Mouse (Mus musculus): Measurements from ENCODE around the gene Cdc34. TPM values are rescaled to one million over a fixed set of nuclear protein-coding genes. Genes with fewer than 3 reads are reported as not detected.
A peak's percentile ranks its signal among the peaks of the same experiment; 100 is the strongest.

Cdc34 gene
- polyA plus RNA-seq, 1 experiment: 93.9 TPM

DNA sequence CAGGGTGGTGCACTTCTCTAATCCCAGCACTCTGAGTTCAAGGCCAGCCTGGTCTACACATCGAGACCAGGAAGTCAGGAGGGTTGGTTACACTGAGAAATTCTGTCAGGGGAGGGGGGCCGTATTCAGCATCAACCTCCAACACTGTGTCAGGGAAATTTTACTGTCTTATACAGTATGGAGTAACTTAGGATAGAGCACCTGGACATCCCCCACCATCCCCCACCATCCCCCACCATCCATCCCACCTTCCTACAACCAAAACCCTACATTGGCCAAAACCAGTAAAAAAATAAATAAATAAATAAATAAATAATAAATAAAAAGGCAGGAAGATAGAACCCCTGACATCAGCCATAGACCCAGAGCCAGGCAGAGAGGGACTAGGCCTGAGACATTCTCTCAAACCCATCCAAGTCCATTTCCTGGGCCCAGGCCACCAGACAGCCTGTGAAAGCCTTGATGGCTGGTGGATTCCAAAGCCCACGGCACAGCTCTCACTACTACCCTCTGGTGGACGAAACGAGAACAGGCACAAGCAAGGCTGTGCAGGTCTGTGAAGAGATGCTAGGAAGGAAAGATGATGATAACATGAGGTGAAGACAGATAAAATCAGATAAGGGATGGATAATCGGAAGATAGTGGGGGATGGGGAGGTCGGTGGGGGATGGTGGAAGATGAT is 32.8 kb upstream of the Cdc34 start:
- Histone ChIP-seq H3K4me3 (replicated peaks; ENCODE audit: insufficient read depth, low read depth, low read length) (no peak overlapping the region), H3K27ac (ENCODE audit: insufficient read depth, low read length) (no peak overlapping the region), H3K27me3 (ENCODE audit: control insufficient read depth, insufficient read depth, low read length) (no peaks in the 10 kb centered on the region), H3K4me1 (ENCODE audit: control insufficient read depth, insufficient read depth, low read length) (no peaks in the 10 kb centered on the region)
- TF ChIP-seq POLR2A (IDR thresholded peaks at IDR 0.05; ENCODE audit: borderline replicate concordance, insufficient read depth, low read length) (no peak), CTCF (IDR thresholded peaks at IDR 0.05; ENCODE audit: borderline replicate concordance, insufficient read depth, low read depth, low read length) (peak; percentile 98)
- WGBS: 30% methylated on average over 7 of the region's 7 CpGs
- DNase-seq: peak; percentile 77 to 85

DNA sequence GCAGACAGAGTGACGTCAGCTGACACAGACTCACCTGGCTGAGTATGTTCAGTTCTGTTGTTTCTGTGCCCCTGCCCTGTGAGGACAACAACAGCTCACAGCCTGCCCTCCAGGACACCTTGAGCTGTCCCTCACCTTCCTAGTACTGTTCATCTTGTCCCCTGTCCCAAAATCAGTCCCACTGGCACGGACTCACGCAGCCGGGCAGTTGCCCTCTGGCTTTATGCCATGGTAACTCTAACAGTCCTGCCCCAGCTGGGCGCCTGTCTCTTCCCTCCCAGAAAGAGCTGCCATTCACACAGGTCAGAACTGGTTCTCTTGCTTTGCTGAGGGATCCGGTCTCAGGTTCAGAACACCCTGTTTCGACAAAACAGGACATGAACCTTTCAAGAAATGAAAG is 29.2 kb upstream of the Cdc34 start:
- 41% methylated on average over 7 of the region's 7 CpGs for WGBS
- no peak for TF ChIP-seq POLR2A (IDR thresholded peaks at IDR 0.05; ENCODE audit: borderline replicate concordance, insufficient read depth, low read length)
- TF ChIP-seq CTCF (IDR thresholded peaks at IDR 0.05; ENCODE audit: borderline replicate concordance, insufficient read depth, low read depth, low read length): no peak
- H3K27ac ChIP-seq (ENCODE audit: insufficient read depth, low read length): no peak overlapping the region
- no peak for DNase-seq
- no peaks in the 10 kb centered on the region for H3K4me1 ChIP-seq (ENCODE audit: control insufficient read depth, insufficient read depth, low read length)
- no peaks in the 10 kb centered on the region for H3K27me3 ChIP-seq (ENCODE audit: control insufficient read depth, insufficient read depth, low read length)
- H3K4me3 ChIP-seq (replicated peaks; ENCODE audit: insufficient read depth, low read depth, low read length): no peak overlapping the region

DNA sequence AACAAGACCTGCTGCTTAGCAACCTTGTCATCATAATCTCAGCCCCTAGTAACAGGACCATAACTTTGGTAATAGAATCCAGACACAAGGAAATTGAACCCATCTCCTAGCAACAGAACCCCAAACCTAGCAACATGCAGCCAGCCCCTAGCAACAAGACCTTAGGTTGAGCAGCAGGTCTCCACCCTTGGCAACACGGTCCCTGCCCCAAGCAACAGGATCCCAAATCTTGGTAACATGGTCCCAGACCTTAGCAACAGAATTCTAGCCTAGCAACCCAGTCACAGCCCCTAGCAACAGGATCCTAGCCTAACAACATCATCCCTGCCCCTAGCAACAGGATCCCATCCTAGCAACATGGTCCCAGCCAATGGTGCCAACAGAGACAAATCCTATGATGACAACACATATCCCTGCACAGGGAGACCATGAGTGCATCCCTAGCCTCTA is 27.0 kb upstream of the Cdc34 start:
- Histone ChIP-seq H3K27ac (ENCODE audit: insufficient read depth, low read length) (no peak overlapping the region), H3K4me1 (ENCODE audit: control insufficient read depth, insufficient read depth, low read length) (no peaks in the 10 kb centered on the region), H3K27me3 (ENCODE audit: control insufficient read depth, insufficient read depth, low read length) (no peaks in the 10 kb centered on the region), H3K4me3 (replicated peaks; ENCODE audit: insufficient read depth, low read depth, low read length) (no peak overlapping the region)
- WGBS: 16% methylated on average over 1 of the region's 1 CpGs
- DNase-seq: no peak
- TF ChIP-seq CTCF (IDR thresholded peaks at IDR 0.05; ENCODE audit: borderline replicate concordance, insufficient read depth, low read depth, low read length): no peak
- TF ChIP-seq POLR2A (IDR thresholded peaks at IDR 0.05; ENCODE audit: borderline replicate concordance, insufficient read depth, low read length): no peak

DNA sequence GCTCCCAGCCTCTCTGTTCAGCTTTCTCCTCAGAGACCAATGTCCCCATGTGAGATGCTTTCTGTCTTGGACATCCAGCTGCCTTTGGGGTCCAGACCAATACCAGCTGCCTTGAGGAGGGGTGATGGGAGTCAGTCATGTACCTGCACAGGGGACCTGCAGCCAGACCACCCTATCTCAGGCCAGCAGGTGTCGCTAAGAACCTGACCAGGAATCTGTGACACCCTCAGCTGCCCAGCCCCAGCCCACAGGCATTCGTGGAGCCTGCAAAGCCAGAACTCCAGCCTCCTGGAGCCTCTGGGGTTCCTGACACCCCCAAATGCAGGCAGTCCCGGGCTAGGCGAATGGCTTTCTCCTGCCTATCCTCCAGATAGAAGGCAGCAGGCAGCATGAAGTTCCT is 23.2 kb upstream of the Cdc34 start:
- Histone ChIP-seq H3K4me3 (replicated peaks; ENCODE audit: insufficient read depth, low read depth, low read length) (no peak overlapping the region), H3K27me3 (ENCODE audit: control insufficient read depth, insufficient read depth, low read length) (no peaks in the 10 kb centered on the region), H3K27ac (ENCODE audit: insufficient read depth, low read length) (no peak overlapping the region), H3K4me1 (ENCODE audit: control insufficient read depth, insufficient read depth, low read length) (no peaks in the 10 kb centered on the region)
- DNase-seq: no peak
- TF ChIP-seq POLR2A (IDR thresholded peaks at IDR 0.05; ENCODE audit: borderline replicate concordance, insufficient read depth, low read length) (no peak), CTCF (IDR thresholded peaks at IDR 0.05; ENCODE audit: borderline replicate concordance, insufficient read depth, low read depth, low read length) (no peak)
- WGBS: 37% methylated on average over 4 of the region's 4 CpGs

DNA sequence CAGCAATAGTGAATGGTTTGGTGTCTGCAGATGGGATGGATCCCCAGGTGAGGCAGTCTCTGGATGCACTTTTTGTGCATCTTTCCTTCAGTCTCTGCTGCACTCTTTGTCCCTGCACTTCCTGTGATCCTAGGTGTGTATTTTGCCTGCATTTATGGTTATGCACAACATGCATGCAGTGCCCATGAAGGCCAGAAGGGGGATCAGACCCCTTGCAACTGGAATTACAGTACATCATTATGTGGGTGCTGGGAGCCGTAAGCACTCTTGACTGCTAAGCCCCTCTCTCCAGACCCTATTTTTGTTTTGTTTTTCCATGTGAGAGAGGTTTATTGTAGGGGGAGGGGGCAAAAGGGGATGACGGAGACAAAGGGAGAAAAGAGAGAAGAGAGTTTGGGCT is 21.7 kb upstream of the Cdc34 start:
- Histone ChIP-seq H3K4me3 (replicated peaks; ENCODE audit: insufficient read depth, low read depth, low read length) (no peak overlapping the region), H3K4me1 (ENCODE audit: control insufficient read depth, insufficient read depth, low read length) (no peaks in the 10 kb centered on the region), H3K27ac (ENCODE audit: insufficient read depth, low read length) (no peak overlapping the region), H3K27me3 (ENCODE audit: control insufficient read depth, insufficient read depth, low read length) (no peaks in the 10 kb centered on the region)
- 78% methylated on average over 2 of the region's 2 CpGs for WGBS
- TF ChIP-seq POLR2A (IDR thresholded peaks at IDR 0.05; ENCODE audit: borderline replicate concordance, insufficient read depth, low read length) (no peak), CTCF (IDR thresholded peaks at IDR 0.05; ENCODE audit: borderline replicate concordance, insufficient read depth, low read depth, low read length) (0 out of 2 replicates have a peak, but pooled peaks have one; percentile 9)
- DNase-seq: no peak

DNA sequence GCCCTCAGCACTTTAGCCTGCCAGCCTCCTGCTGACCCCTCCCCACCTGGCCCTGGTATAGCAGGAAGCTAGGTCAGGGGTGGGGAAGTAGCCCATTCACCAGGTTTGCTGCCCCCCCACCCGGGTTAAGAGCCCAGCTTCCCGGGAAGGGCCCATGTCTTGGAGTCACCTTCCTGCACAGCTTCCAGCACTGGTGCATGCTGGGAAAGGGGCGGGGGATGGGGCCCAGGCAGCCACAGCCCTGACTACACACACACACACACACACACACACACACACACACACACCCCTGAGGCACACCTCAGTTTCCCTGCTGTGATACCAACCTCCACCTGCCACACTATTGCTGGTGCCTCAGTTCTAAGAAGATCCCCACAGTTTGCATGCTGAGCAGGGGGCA is 20.1 kb upstream of the Cdc34 start:
- no peak overlapping the region for H3K27ac ChIP-seq (ENCODE audit: insufficient read depth, low read length)
- no peak for DNase-seq
- WGBS: 38% methylated on average over 3 of the region's 3 CpGs
- H3K27me3 ChIP-seq (ENCODE audit: control insufficient read depth, insufficient read depth, low read length): no peaks in the 10 kb centered on the region
- no peaks in the 10 kb centered on the region for H3K4me1 ChIP-seq (ENCODE audit: control insufficient read depth, insufficient read depth, low read length)
- H3K4me3 ChIP-seq (replicated peaks; ENCODE audit: insufficient read depth, low read depth, low read length): no peak overlapping the region
- TF ChIP-seq CTCF (IDR thresholded peaks at IDR 0.05; ENCODE audit: borderline replicate concordance, insufficient read depth, low read depth, low read length): no peak
- TF ChIP-seq POLR2A (IDR thresholded peaks at IDR 0.05; ENCODE audit: borderline replicate concordance, insufficient read depth, low read length): no peak

DNA sequence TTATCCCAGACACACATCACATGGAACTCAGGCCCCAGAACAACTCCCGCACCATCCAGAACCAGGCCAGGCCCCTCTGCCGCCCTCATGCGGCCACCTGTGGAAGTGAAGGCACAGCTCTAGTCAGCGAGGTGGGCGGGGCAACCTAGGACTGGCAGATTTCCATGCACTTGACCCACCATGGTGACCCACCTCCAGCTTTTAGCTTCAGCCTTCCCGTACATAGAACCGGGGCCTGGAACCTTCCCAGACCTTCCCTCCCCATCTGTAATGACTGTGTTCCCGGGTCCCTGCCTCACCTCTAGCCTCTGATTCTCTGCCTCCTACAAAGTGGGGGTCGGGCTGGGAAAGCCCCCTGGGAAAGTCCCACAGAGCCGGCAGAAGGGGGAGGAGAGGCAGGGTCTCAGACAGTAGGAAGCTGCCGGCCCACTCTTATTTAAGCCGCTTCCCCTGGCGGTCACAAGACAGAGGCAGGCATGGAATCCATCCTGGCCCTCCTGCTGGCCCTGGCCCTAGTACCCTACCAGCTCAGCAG is 17.8 kb upstream of the Cdc34 start, which contains the start of gene Madcam1:
TSS of gene Madcam1 (plus strand) at position 429 of the 535 bp plus-strand sequence.
- Histone ChIP-seq H3K4me1 (ENCODE audit: control insufficient read depth, insufficient read depth, low read length) (peaks cover 4% of the 10 kb centered on the region; the same call in 1 of the 2 replicates), H3K27ac (ENCODE audit: insufficient read depth, low read length) (no peak within 1 kb of the TSS), H3K4me3 (replicated peaks; ENCODE audit: insufficient read depth, low read depth, low read length) (no peak within 1 kb of the TSS), H3K27me3 (ENCODE audit: control insufficient read depth, insufficient read depth, low read length) (no peaks in the 10 kb centered on the region)
- peak; percentile 58 to 74 for DNase-seq
- 9% methylated on average over 13 of the region's 13 CpGs for WGBS
- TF ChIP-seq CTCF (IDR thresholded peaks at IDR 0.05; ENCODE audit: borderline replicate concordance, insufficient read depth, low read depth, low read length): peak; percentile 88
- no peak for TF ChIP-seq POLR2A (IDR thresholded peaks at IDR 0.05; ENCODE audit: borderline replicate concordance, insufficient read depth, low read length)

DNA sequence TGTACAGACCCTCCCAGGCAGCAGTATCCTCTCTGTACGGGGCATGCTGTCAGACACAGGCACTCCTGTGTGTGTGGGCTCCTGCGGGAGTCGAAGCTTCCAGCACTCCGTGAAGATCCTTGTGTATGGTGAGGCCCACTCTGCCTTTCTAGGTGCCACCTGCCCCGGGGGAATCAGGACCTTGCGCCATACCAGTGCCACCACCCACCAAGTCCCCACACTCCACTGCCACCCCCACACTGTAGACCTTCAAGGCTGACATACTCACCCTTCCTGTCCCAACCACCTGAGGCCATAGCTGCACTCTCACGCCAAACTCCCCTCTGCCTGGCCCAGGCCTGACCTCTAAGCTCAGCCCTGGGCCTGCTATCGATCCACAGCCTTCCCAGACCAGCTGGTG is 16.9 kb upstream of the Cdc34 start:
- no peaks in the 10 kb centered on the region for H3K27me3 ChIP-seq (ENCODE audit: control insufficient read depth, insufficient read depth, low read length)
- H3K4me1 ChIP-seq (ENCODE audit: control insufficient read depth, insufficient read depth, low read length): peaks cover 4% of the 10 kb centered on the region; the same call in 1 of the 2 replicates
- no peak for DNase-seq
- 83% methylated on average over 8 of the region's 8 CpGs for WGBS
- H3K4me3 ChIP-seq (replicated peaks; ENCODE audit: insufficient read depth, low read depth, low read length): no peak overlapping the region
- no peak overlapping the region for H3K27ac ChIP-seq (ENCODE audit: insufficient read depth, low read length)
- TF ChIP-seq POLR2A (IDR thresholded peaks at IDR 0.05; ENCODE audit: borderline replicate concordance, insufficient read depth, low read length): no peak
- TF ChIP-seq CTCF (IDR thresholded peaks at IDR 0.05; ENCODE audit: borderline replicate concordance, insufficient read depth, low read depth, low read length): no peak
